Mouse (Mus musculus): ENCODE results near the gene Ttbk1. TPM values are rescaled to one million over a fixed set of nuclear protein-coding genes. Genes with fewer than 3 reads are reported as not detected.

Gene Ttbk1
- polyA plus RNA-seq, 1 experiment from 2014 or later: 0.13 TPM

GRCm38 (mm10) chr17:46444839-46445579 is 42.5 kb downstream of the Ttbk1 start:
- Histone ChIP-seq H3K4me1 (replicated peaks; ENCODE audit: control insufficient read depth, insufficient read depth) (no peaks in the 10 kb centered on the region), H3K36me3 (ENCODE audit: control insufficient read depth, insufficient read depth, low read length) (no peaks in the 10 kb centered on the region), H3K9ac (ENCODE audit: low read length) (0 out of 2 replicates have a peak overlapping the region, but pooled peaks have one; percentile 41), H3K4me3 (ENCODE audit: low read depth, low read length) (peak overlapping the region; percentile 33), H3K27me3 (ENCODE audit: control insufficient read depth, insufficient read depth, low read length) (peaks cover 3% of the 10 kb centered on the region; the same call in 1 of the 2 replicates), H3K27ac (replicated peaks) (no peak overlapping the region), H3K9me3 (ENCODE audit: control insufficient read depth, low read length) (no peaks in the 10 kb centered on the region), H3K4me2 (replicated peaks; ENCODE audit: low read depth) (peak overlapping the region; percentile 57)
- WGBS: 5% methylated on average over 50 of the region's 50 CpGs
- TF ChIP-seq EP300 (optimal IDR thresholded peaks at IDR 0.05): no peak
- no peak for TF ChIP-seq CTCF (IDR thresholded peaks at IDR 0.05; ENCODE audit: low read depth)
- DNase-seq (ENCODE audit: low spot score) (no peak), ATAC-seq (ENCODE audit: low FRiP score, low TSS enrichment) (0 out of 2 replicates have a peak, but pooled peaks have one; percentile 11)

- H3K9ac ChIP-seq (ENCODE audit: low read length): no peak overlapping the region
- DNase-seq (ENCODE audit: low spot score) (no peak), ATAC-seq (ENCODE audit: low FRiP score, low TSS enrichment) (no peak)
- H3K4me2 ChIP-seq (replicated peaks; ENCODE audit: low read depth): no peak overlapping the region
- 94% methylated on average over 10 of the region's 10 CpGs for WGBS
- no peaks in the 10 kb centered on the region for H3K36me3 ChIP-seq (ENCODE audit: control insufficient read depth, insufficient read depth, low read length)
- H3K27ac ChIP-seq (replicated peaks): no peak overlapping the region
- H3K9me3 ChIP-seq (ENCODE audit: control insufficient read depth, low read length): no peaks in the 10 kb centered on the region
- no peaks in the 10 kb centered on the region for H3K4me1 ChIP-seq (replicated peaks; ENCODE audit: control insufficient read depth, insufficient read depth)
- TF ChIP-seq EP300 (optimal IDR thresholded peaks at IDR 0.05): no peak
- TF ChIP-seq CTCF (IDR thresholded peaks at IDR 0.05; ENCODE audit: low read depth): no peak
- H3K4me3 ChIP-seq (ENCODE audit: low read depth, low read length): no peak overlapping the region
- H3K27me3 ChIP-seq (ENCODE audit: control insufficient read depth, insufficient read depth, low read length): no peaks in the 10 kb centered on the region; the same call in 1 of the 2 replicates
Observed at GRCm38 (mm10) chr17:46439176-46439575, 48.3 kb downstream of the Ttbk1 start.

GRCm38 (mm10) chr17:46438298-46438873 is 49.1 kb downstream of the Ttbk1 start, which contains the start of gene Slc22a7:
Gene Slc22a7 (minus strand): TSS chr17:46438457.
- Histone ChIP-seq H3K4me3 (ENCODE audit: low read depth, low read length) (no peak within 1 kb of the TSS), H3K9ac (ENCODE audit: low read length) (no peak within 1 kb of the TSS), H3K9me3 (ENCODE audit: control insufficient read depth, low read length) (no peaks in the 10 kb centered on the region), H3K27ac (replicated peaks) (no peak within 1 kb of the TSS), H3K4me1 (replicated peaks; ENCODE audit: control insufficient read depth, insufficient read depth) (peaks cover 3% of the 10 kb centered on the region; the same call in 1 of the 2 replicates), H3K27me3 (ENCODE audit: control insufficient read depth, insufficient read depth, low read length) (no peaks in the 10 kb centered on the region; the same call in 1 of the 2 replicates), H3K4me2 (replicated peaks; ENCODE audit: low read depth) (no peak within 1 kb of the TSS), H3K36me3 (ENCODE audit: control insufficient read depth, insufficient read depth, low read length) (no peaks in the 10 kb centered on the region)
- TF ChIP-seq CTCF (IDR thresholded peaks at IDR 0.05; ENCODE audit: low read depth) (no peak), EP300 (optimal IDR thresholded peaks at IDR 0.05) (no peak)
- DNase-seq (ENCODE audit: low spot score): no peak
- ATAC-seq (ENCODE audit: low FRiP score, low TSS enrichment): no peak
- WGBS: 84% methylated on average over 4 of the region's 4 CpGs

GRCm38 (mm10) chr17:46436672-46437366 is 50.7 kb downstream of the Ttbk1 start:
- DNase-seq (ENCODE audit: low spot score) (peak; percentile 63), ATAC-seq (ENCODE audit: low FRiP score, low TSS enrichment) (peak; percentile 57)
- peak; percentile 77 for TF ChIP-seq CTCF (IDR thresholded peaks at IDR 0.05; ENCODE audit: low read depth)
- no peak for TF ChIP-seq EP300 (optimal IDR thresholded peaks at IDR 0.05)
- Histone ChIP-seq H3K27me3 (ENCODE audit: control insufficient read depth, insufficient read depth, low read length) (no peaks in the 10 kb centered on the region), H3K9me3 (ENCODE audit: control insufficient read depth, low read length) (no peaks in the 10 kb centered on the region), H3K4me1 (replicated peaks; ENCODE audit: control insufficient read depth, insufficient read depth) (peaks cover 3% of the 10 kb centered on the region; the same call in 1 of the 2 replicates), H3K4me2 (replicated peaks; ENCODE audit: low read depth) (no peak overlapping the region), H3K4me3 (ENCODE audit: low read depth, low read length) (no peak overlapping the region), H3K9ac (ENCODE audit: low read length) (no peak overlapping the region), H3K36me3 (ENCODE audit: control insufficient read depth, insufficient read depth, low read length) (no peaks in the 10 kb centered on the region), H3K27ac (replicated peaks) (no peak overlapping the region)
- WGBS: 30% methylated on average over 23 of the region's 23 CpGs

- Histone ChIP-seq H3K4me1 (replicated peaks; ENCODE audit: control insufficient read depth, insufficient read depth) (peaks cover 3% of the 10 kb centered on the region; the same call in 1 of the 2 replicates), H3K4me2 (replicated peaks; ENCODE audit: low read depth) (peak overlapping the region; percentile 40), H3K4me3 (ENCODE audit: low read depth, low read length) (0 out of 2 replicates have a peak overlapping the region, but pooled peaks have one; percentile 2), H3K27ac (replicated peaks) (no peak overlapping the region), H3K9me3 (ENCODE audit: control insufficient read depth, low read length) (no peaks in the 10 kb centered on the region), H3K9ac (ENCODE audit: low read length) (no peak overlapping the region), H3K36me3 (ENCODE audit: control insufficient read depth, insufficient read depth, low read length) (no peaks in the 10 kb centered on the region), H3K27me3 (ENCODE audit: control insufficient read depth, insufficient read depth, low read length) (no peaks in the 10 kb centered on the region)
- TF ChIP-seq CTCF (IDR thresholded peaks at IDR 0.05; ENCODE audit: low read depth) (no peak), EP300 (optimal IDR thresholded peaks at IDR 0.05) (no peak)
- 6% methylated on average over 17 of the region's 17 CpGs for WGBS
- ATAC-seq (ENCODE audit: low FRiP score, low TSS enrichment): no peak
- peak; percentile 37 for DNase-seq (ENCODE audit: low spot score)
Observed at GRCm38 (mm10) chr17:46433627-46434026, 53.8 kb downstream of the Ttbk1 start.
